Mouse (Mus musculus): ENCODE measurements around the gene Acot8. TPM values are rescaled to one million over a fixed set of nuclear protein-coding genes. Genes with fewer than 3 reads are reported as not detected.
"Not testable (repeated sequence)": the region's sequence is repeated elsewhere in the genome, so short reads cannot be mapped to it uniquely, and the experiment has no call there.

Gene Acot8
- polyA plus RNA-seq, 1 experiment from 2014 or later: 19.6 TPM

GRCm38 (mm10) chr2:164800252-164801004 lies 4.3 kb downstream of the Acot8 start:
- no peak overlapping the region for H3K27ac ChIP-seq (ENCODE audit: low read length)
- no peak for ATAC-seq
- peaks cover 13% of the 10 kb centered on the region for H3K4me1 ChIP-seq (ENCODE audit: control insufficient read depth, insufficient read depth, low read length)
- H3K4me3 ChIP-seq (ENCODE audit: low read depth, low read length): no peak overlapping the region
- H3K36me3 ChIP-seq (ENCODE audit: control insufficient read depth, insufficient read depth, low read length): peaks cover 9% of the 10 kb centered on the region
- WGBS: 92% methylated on average over 13 of the region's 13 CpGs
- H3K9ac ChIP-seq (ENCODE audit: low read depth, low read length): no peak overlapping the region
- H3K27me3 ChIP-seq (ENCODE audit: control insufficient read depth, insufficient read depth, low read depth, low read length): no peaks in the 10 kb centered on the region
- H3K9me3 ChIP-seq (replicated peaks; ENCODE audit: control insufficient read depth, low read length, poor library complexity, severe bottlenecking): no peaks in the 10 kb centered on the region
- no peak overlapping the region for H3K4me2 ChIP-seq (ENCODE audit: low read length)

GRCm38 (mm10) chr2:164798554-164798953 lies 6.1 kb downstream of the Acot8 start:
- not testable (repeated sequence) for H3K9me3 ChIP-seq (replicated peaks; ENCODE audit: control insufficient read depth, low read length, poor library complexity, severe bottlenecking); H3K4me3 ChIP-seq (ENCODE audit: low read depth, low read length); H3K27me3 ChIP-seq (ENCODE audit: control insufficient read depth, insufficient read depth, low read depth, low read length); H3K27ac ChIP-seq (ENCODE audit: low read length); ATAC-seq; H3K4me1 ChIP-seq (ENCODE audit: control insufficient read depth, insufficient read depth, low read length); H3K4me2 ChIP-seq (ENCODE audit: low read length); H3K9ac ChIP-seq (ENCODE audit: low read depth, low read length)
- H3K36me3 ChIP-seq (ENCODE audit: control insufficient read depth, insufficient read depth, low read length): peaks cover 14% of the 10 kb centered on the region
- WGBS: 80% methylated on average over 5 of the region's 6 CpGs

GRCm38 (mm10) chr2:164795868-164796267 lies 8.8 kb downstream of the Acot8 start:
- WGBS: 88% methylated on average over 4 of the region's 4 CpGs
- Histone ChIP-seq H3K4me3 (ENCODE audit: low read depth, low read length) (no peak overlapping the region), H3K4me1 (ENCODE audit: control insufficient read depth, insufficient read depth, low read length) (no peaks in the 10 kb centered on the region), H3K27ac (ENCODE audit: low read length) (no peak overlapping the region), H3K4me2 (ENCODE audit: low read length) (no peak overlapping the region), H3K9ac (ENCODE audit: low read depth, low read length) (no peak overlapping the region), H3K27me3 (ENCODE audit: control insufficient read depth, insufficient read depth, low read depth, low read length) (no peaks in the 10 kb centered on the region), H3K36me3 (ENCODE audit: control insufficient read depth, insufficient read depth, low read length) (peaks cover 31% of the 10 kb centered on the region), H3K9me3 (replicated peaks; ENCODE audit: control insufficient read depth, low read length, poor library complexity, severe bottlenecking) (no peaks in the 10 kb centered on the region)
- no peak for ATAC-seq

GRCm38 (mm10) chr2:164794293-164794692 lies 10.4 kb downstream of the Acot8 start:
- ATAC-seq: 0 out of 2 replicates have a peak, but pooled peaks have one; percentile 39
- peaks cover 30% of the 10 kb centered on the region for H3K36me3 ChIP-seq (ENCODE audit: control insufficient read depth, insufficient read depth, low read length)
- H3K4me1 ChIP-seq (ENCODE audit: control insufficient read depth, insufficient read depth, low read length): no peaks in the 10 kb centered on the region
- H3K4me2 ChIP-seq (ENCODE audit: low read length): no peak overlapping the region
- H3K9me3 ChIP-seq (replicated peaks; ENCODE audit: control insufficient read depth, low read length, poor library complexity, severe bottlenecking): no peaks in the 10 kb centered on the region
- no peak overlapping the region for H3K9ac ChIP-seq (ENCODE audit: low read depth, low read length)
- no peaks in the 10 kb centered on the region for H3K27me3 ChIP-seq (ENCODE audit: control insufficient read depth, insufficient read depth, low read depth, low read length)
- H3K27ac ChIP-seq (ENCODE audit: low read length): no peak overlapping the region
- 40% methylated on average over 5 of the region's 5 CpGs for WGBS
- no peak overlapping the region for H3K4me3 ChIP-seq (ENCODE audit: low read depth, low read length)

GRCm38 (mm10) chr2:164793772-164794171 lies 10.9 kb downstream of the Acot8 start:
- Histone ChIP-seq H3K9ac (ENCODE audit: low read depth, low read length) (no peak overlapping the region), H3K4me1 (ENCODE audit: control insufficient read depth, insufficient read depth, low read length) (peaks cover 2% of the 10 kb centered on the region; the same call in 1 of the 2 replicates), H3K27me3 (ENCODE audit: control insufficient read depth, insufficient read depth, low read depth, low read length) (no peaks in the 10 kb centered on the region), H3K27ac (ENCODE audit: low read length) (no peak overlapping the region), H3K36me3 (ENCODE audit: control insufficient read depth, insufficient read depth, low read length) (peaks cover 30% of the 10 kb centered on the region), H3K4me3 (ENCODE audit: low read depth, low read length) (no peak overlapping the region), H3K9me3 (replicated peaks; ENCODE audit: control insufficient read depth, low read length, poor library complexity, severe bottlenecking) (no peaks in the 10 kb centered on the region), H3K4me2 (ENCODE audit: low read length) (no peak overlapping the region)
- WGBS: 91% methylated on average over 2 of the region's 2 CpGs
- no peak for ATAC-seq

- H3K27ac ChIP-seq (ENCODE audit: low read length): no peak overlapping the region
- 83% methylated on average over 3 of the region's 3 CpGs for WGBS
These were observed 11.4 kb downstream of the Acot8 start for GRCm38 (mm10) chr2:164793236-164793635.

GRCm38 (mm10) chr2:164792400-164793190 lies 12.1 kb downstream of the Acot8 start:
- WGBS: 94% methylated on average over 12 of the region's 12 CpGs
- Histone ChIP-seq H3K9ac (ENCODE audit: low read depth, low read length) (no peak overlapping the region), H3K9me3 (replicated peaks; ENCODE audit: control insufficient read depth, low read length, poor library complexity, severe bottlenecking) (no peaks in the 10 kb centered on the region), H3K4me3 (ENCODE audit: low read depth, low read length) (no peak overlapping the region), H3K36me3 (ENCODE audit: control insufficient read depth, insufficient read depth, low read length) (peaks cover 26% of the 10 kb centered on the region), H3K4me1 (ENCODE audit: control insufficient read depth, insufficient read depth, low read length) (peaks cover 11% of the 10 kb centered on the region), H3K27me3 (ENCODE audit: control insufficient read depth, insufficient read depth, low read depth, low read length) (no peaks in the 10 kb centered on the region), H3K27ac (ENCODE audit: low read length) (no peak overlapping the region), H3K4me2 (ENCODE audit: low read length) (no peak overlapping the region)
- ATAC-seq: no peak

More at GRCm38 (mm10) chr2:164793236-164793635, 11.4 kb downstream of the Acot8 start:
- no peak overlapping the region for H3K4me3 ChIP-seq (ENCODE audit: low read depth, low read length)
- no peak for ATAC-seq
- H3K27me3 ChIP-seq (ENCODE audit: control insufficient read depth, insufficient read depth, low read depth, low read length): no peaks in the 10 kb centered on the region
- no peak overlapping the region for H3K9ac ChIP-seq (ENCODE audit: low read depth, low read length)
- H3K4me2 ChIP-seq (ENCODE audit: low read length): no peak overlapping the region
- H3K9me3 ChIP-seq (replicated peaks; ENCODE audit: control insufficient read depth, low read length, poor library complexity, severe bottlenecking): no peaks in the 10 kb centered on the region
- H3K4me1 ChIP-seq (ENCODE audit: control insufficient read depth, insufficient read depth, low read length): peaks cover 7% of the 10 kb centered on the region
- H3K36me3 ChIP-seq (ENCODE audit: control insufficient read depth, insufficient read depth, low read length): peaks cover 29% of the 10 kb centered on the region

- WGBS: 92% methylated on average over 18 of the region's 18 CpGs
These were observed 12.8 kb downstream of the Acot8 start for GRCm38 (mm10) chr2:164791841-164792261.

GRCm38 (mm10) chr2:164790451-164790850 lies 14.2 kb downstream of the Acot8 start:
- ATAC-seq: no peak
- Histone ChIP-seq H3K27me3 (ENCODE audit: control insufficient read depth, insufficient read depth, low read depth, low read length) (no peaks in the 10 kb centered on the region), H3K4me2 (ENCODE audit: low read length) (no peak overlapping the region), H3K9ac (ENCODE audit: low read depth, low read length) (no peak overlapping the region), H3K4me3 (ENCODE audit: low read depth, low read length) (no peak overlapping the region), H3K27ac (ENCODE audit: low read length) (no peak overlapping the region), H3K4me1 (ENCODE audit: control insufficient read depth, insufficient read depth, low read length) (peaks cover 23% of the 10 kb centered on the region), H3K9me3 (replicated peaks; ENCODE audit: control insufficient read depth, low read length, poor library complexity, severe bottlenecking) (no peaks in the 10 kb centered on the region), H3K36me3 (ENCODE audit: control insufficient read depth, insufficient read depth, low read length) (peaks cover 24% of the 10 kb centered on the region)
- 88% methylated on average over 4 of the region's 4 CpGs for WGBS

More at GRCm38 (mm10) chr2:164791841-164792261, 12.8 kb downstream of the Acot8 start:
- Histone ChIP-seq H3K9me3 (replicated peaks; ENCODE audit: control insufficient read depth, low read length, poor library complexity, severe bottlenecking) (no peaks in the 10 kb centered on the region), H3K4me1 (ENCODE audit: control insufficient read depth, insufficient read depth, low read length) (peaks cover 18% of the 10 kb centered on the region), H3K27me3 (ENCODE audit: control insufficient read depth, insufficient read depth, low read depth, low read length) (no peaks in the 10 kb centered on the region), H3K4me2 (ENCODE audit: low read length) (no peak overlapping the region), H3K36me3 (ENCODE audit: control insufficient read depth, insufficient read depth, low read length) (peaks cover 24% of the 10 kb centered on the region), H3K9ac (ENCODE audit: low read depth, low read length) (no peak overlapping the region), H3K4me3 (ENCODE audit: low read depth, low read length) (no peak overlapping the region), H3K27ac (ENCODE audit: low read length) (no peak overlapping the region)
- no peak for ATAC-seq
